Mouse (Mus musculus): ENCODE data around the gene Mrpl36.

The Mrpl36 gene

GRCm38 (mm10) chr13:73346743-73347142, 18.4 kb downstream of the Mrpl36 start:
- no peak for DNase-seq (ENCODE audit: low spot score)

- DNase-seq (ENCODE audit: low spot score), result no peak
Observed at GRCm38 (mm10) chr13:73347171-73347570, 18.9 kb downstream of the Mrpl36 start.

- DNase-seq (ENCODE audit: low spot score), result no peak
Observed at GRCm38 (mm10) chr13:73347922-73348650, 19.8 kb downstream of the Mrpl36 start.

DNA sequence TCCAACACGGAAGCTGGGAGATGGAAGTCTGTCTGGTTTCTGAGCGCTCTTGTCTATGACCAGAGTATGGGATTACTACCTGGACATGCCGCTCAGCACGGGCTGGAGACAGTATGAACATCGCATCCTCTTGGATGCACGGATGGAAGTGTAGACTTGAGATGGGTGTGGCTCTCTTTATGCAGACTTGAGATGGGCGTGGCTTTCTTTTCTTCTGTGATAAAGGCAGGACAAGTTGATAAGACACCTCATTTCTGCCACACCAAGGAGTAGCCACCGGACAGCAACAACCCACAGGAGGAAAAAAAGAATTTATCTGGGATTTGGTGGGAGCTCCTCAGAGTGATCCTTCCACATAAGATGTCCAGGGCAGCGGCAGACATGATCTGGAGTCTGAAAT, 22.4 kb downstream of the Mrpl36 start:
- DNase-seq (ENCODE audit: low spot score), result no peak

DNA sequence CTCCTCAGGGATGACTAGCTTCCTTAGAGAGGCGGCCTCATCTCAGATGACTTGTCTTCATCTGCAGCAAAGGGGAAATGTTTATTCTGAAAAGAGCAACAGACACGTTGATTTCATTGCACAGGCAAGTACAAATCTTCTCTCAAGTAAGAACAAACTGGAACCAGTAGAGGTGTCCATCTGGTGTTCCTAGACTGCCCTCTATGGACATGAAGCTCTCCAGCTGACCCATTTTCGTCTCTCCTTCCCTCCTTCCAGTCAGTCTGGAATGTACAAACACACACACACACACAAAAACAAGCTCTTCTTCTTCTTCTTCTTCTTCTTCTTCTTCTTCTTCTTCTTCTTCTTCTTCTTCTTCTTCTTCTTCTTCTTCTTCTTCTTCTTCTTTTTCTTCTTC, 23.6 kb downstream of the Mrpl36 start:
- DNase-seq (ENCODE audit: low spot score), result no peak

- DNase-seq (ENCODE audit: low spot score), result no peak
Observed at GRCm38 (mm10) chr13:73352491-73352890, 24.2 kb downstream of the Mrpl36 start.

DNA sequence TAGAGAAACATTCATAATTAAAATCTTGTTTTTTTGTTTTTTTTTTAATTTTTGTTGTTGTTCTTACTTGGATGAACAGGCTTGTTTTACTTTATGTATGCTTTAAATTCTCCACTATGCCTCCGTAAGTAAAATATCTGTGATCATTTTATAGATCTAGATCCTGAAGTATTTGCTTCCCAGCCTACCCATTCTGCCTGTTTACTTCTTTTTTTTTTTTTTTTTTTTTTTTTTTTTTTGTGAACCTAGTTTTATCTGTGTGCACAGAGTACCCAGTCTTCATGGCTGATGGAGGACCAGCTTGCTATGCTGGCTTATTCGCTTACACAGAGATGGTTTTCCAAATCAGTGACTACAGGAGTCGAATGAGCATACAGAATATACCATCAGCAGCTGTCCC, 28.8 kb downstream of the Mrpl36 start:
- no peak for DNase-seq (ENCODE audit: low spot score)

GRCm38 (mm10) chr13:73373367-73373766, 45.1 kb downstream of the Mrpl36 start:
- no peak for DNase-seq (ENCODE audit: low spot score)

GRCm38 (mm10) chr13:73374612-73375011, 46.3 kb downstream of the Mrpl36 start:
- no peak for DNase-seq (ENCODE audit: low spot score)

- DNase-seq (ENCODE audit: low spot score), result no peak
Observed at GRCm38 (mm10) chr13:73377637-73378036, 49.3 kb downstream of the Mrpl36 start.

All from ovary, postnatal 36 days (tissue).